Mouse (Mus musculus): ENCODE measurements at regions not wholly inside any gene's neighbourhood (a gene's known extent, or its start where the extent isn't known, plus 50 kb on each side); places are given as distances from the start of the nearest gene placed in this dataset.

GRCm38 (mm10) chr9:87425201-87425600, 169.9 kb upstream of the Cep162 start:
- TF ChIP-seq HCFC1 (IDR thresholded peaks at IDR 0.05; ENCODE audit: borderline replicate concordance, insufficient read depth, low read length), result no peak
- TF ChIP-seq ZC3H11A (IDR thresholded peaks at IDR 0.05; ENCODE audit: borderline replicate concordance, low read depth, low read length), result no peak
- no peak for TF ChIP-seq ZNF384 (IDR thresholded peaks at IDR 0.05; ENCODE audit: low read depth, low read length)
